Mouse (Mus musculus) myocyte (in vitro differentiated cells): ENCODE results near the gene Clcn5. TPM values are rescaled to one million over a fixed set of nuclear protein-coding genes. Genes with fewer than 3 reads are reported as not detected.
A peak's percentile ranks its signal among the peaks of the same experiment; 100 is the strongest.

Experiments
- H3K27me3 ChIP-seq: one replicate; pipeline ENCODE4 v1.6.1; 2011; ENCODE audit not compliant: control insufficient read depth, insufficient read depth, insufficient read length
- H3K36me3 ChIP-seq: one replicate; pipeline ENCODE4 v1.6.1; 2011; ENCODE audit not compliant: control insufficient read depth, insufficient read depth
- H3K4me2 ChIP-seq: one replicate; pipeline ENCODE4 v1.6.1; 2011; ENCODE audit warnings: low read depth, control low read depth
- H3K4me3 ChIP-seq: one replicate; pipeline ENCODE4 v1.5.1; 2011; ENCODE audit warnings: mild to moderate bottlenecking, control low read depth, moderate library complexity
- H3K79me2 ChIP-seq: one replicate; pipeline ENCODE4 v1.6.1; 2011; ENCODE audit not compliant: control insufficient read depth, insufficient read depth
- H3ac ChIP-seq: one replicate; pipeline ENCODE4 v1.6.1; 2011; ENCODE audit not compliant: control insufficient read depth, insufficient read length
- CEBPB ChIP-seq: IDR thresholded peaks from 2 replicates; pipeline ENCODE4 v1.6.1; 2011; ENCODE audit warnings: mild to moderate bottlenecking, moderate library complexity; ENCODE audit not compliant: poor library complexity, insufficient read depth, severe bottlenecking
- E2F4 ChIP-seq: IDR thresholded peaks from one replicate; pipeline ENCODE4 v1.6.1; 2011; ENCODE audit warnings: mild to moderate bottlenecking, control low read depth, moderate library complexity; ENCODE audit not compliant: insufficient read depth
- MAX ChIP-seq: IDR thresholded peaks from one replicate; pipeline ENCODE4 v1.6.1; 2011; ENCODE audit warnings: low read depth, mild to moderate bottlenecking, control low read depth
- MYOD1 ChIP-seq, 3 experiments: IDR thresholded peaks; one replicate each; pipeline ENCODE4 v1.6.1; 2011; ENCODE audit warnings: control low read depth in 2 of 3, low read depth in 2 of 3, mild to moderate bottlenecking in 2 of 3, moderate library complexity in 1 of 3; ENCODE audit not compliant: insufficient read length in 2 of 3, control insufficient read depth in 1 of 3
- MYOG ChIP-seq, 3 experiments: IDR thresholded peaks; one replicate each; pipeline ENCODE4 v1.6.1; 2011; ENCODE audit warnings: control low read depth in 2 of 3, low read depth in 2 of 3, mild to moderate bottlenecking in 2 of 3; ENCODE audit not compliant: insufficient read length in 2 of 3, control insufficient read depth in 1 of 3, insufficient read depth in 1 of 3
- POLR2A ChIP-seq: IDR thresholded peaks from one replicate; pipeline ENCODE4 v1.6.1; 2011; ENCODE audit warnings: low read depth, mild to moderate bottlenecking, control low read depth, moderate library complexity; ENCODE audit not compliant: insufficient read length
- POLR2AphosphoS2 ChIP-seq: IDR thresholded peaks from one replicate; pipeline ENCODE4 v1.6.1; 2011; ENCODE audit warnings: low read depth, control low read depth; ENCODE audit not compliant: insufficient read length
- REST ChIP-seq: IDR thresholded peaks from one replicate; pipeline ENCODE4 v1.6.1; 2011; ENCODE audit warnings: mild to moderate bottlenecking, control low read depth, moderate library complexity; ENCODE audit not compliant: insufficient read depth, insufficient read length
- SRF ChIP-seq: IDR thresholded peaks from one replicate; pipeline ENCODE4 v1.6.1; 2011; ENCODE audit warnings: low read depth; ENCODE audit not compliant: control insufficient read depth, insufficient read length
- TCF12 ChIP-seq: IDR thresholded peaks from one replicate; pipeline ENCODE4 v1.6.1; 2011; ENCODE audit warnings: mild to moderate bottlenecking, control low read depth; ENCODE audit not compliant: poor library complexity, insufficient read depth, severe bottlenecking
- TCF3 ChIP-seq: IDR thresholded peaks from one replicate; pipeline ENCODE4 v1.6.1; 2011; ENCODE audit warnings: low read depth, control low read depth; ENCODE audit not compliant: insufficient read length
- USF1 ChIP-seq: IDR thresholded peaks from one replicate; pipeline ENCODE4 v1.6.1; 2011; ENCODE audit warnings: low read depth, mild to moderate bottlenecking, control low read depth, moderate library complexity
- polyA plus RNA-seq: library from polyadenylated mRNA; unstranded; fragments of >200 nt; fragmentation: generic; extraction: Trizol; gene quantifications from one replicate; pipeline ENCODE4 v1.2.1, GENCODE M21; 2012; ENCODE audit warnings: missing spikeins

Clcn5 gene
- polyA plus RNA-seq, 1 experiment = 21.0 TPM

GRCm38 (mm10) chrX:7279722-7280121 is 39.4 kb downstream of the Clcn5 start:
- Histone ChIP-seq H3ac (no peak overlapping the region), H3K36me3 (peaks cover 3% of the 10 kb centered on the region), H3K4me2 (no peak overlapping the region), H3K27me3 (no peaks in the 10 kb centered on the region), H3K4me3 (no peak overlapping the region), H3K79me2 (peaks cover 48% of the 10 kb centered on the region)
- TF ChIP-seq E2F4 (no peak), POLR2AphosphoS2 (no peak), TCF12 (no peak), SRF (no peak), MAX (no peak), USF1 (no peak), MYOD1 (IDR thresholded peaks at IDR 0.05; ENCODE audit: control insufficient read depth in 1 of 3, insufficient read length in 2 of 3, low read depth in 2 of 3) (no peak), MYOG (IDR thresholded peaks at IDR 0.05; ENCODE audit: control insufficient read depth in 1 of 3, insufficient read depth in 1 of 3, insufficient read length in 2 of 3, low read depth in 2 of 3) (no peak)

- Histone ChIP-seq H3K36me3 (peaks cover 3% of the 10 kb centered on the region), H3K4me2 (peak overlapping the region; percentile 35), H3K4me3 (no peak overlapping the region), H3ac (no peak overlapping the region), H3K27me3 (no peaks in the 10 kb centered on the region), H3K79me2 (peaks cover 68% of the 10 kb centered on the region)
- TF ChIP-seq MYOG (IDR thresholded peaks at IDR 0.05; ENCODE audit: control insufficient read depth in 1 of 3, insufficient read depth in 1 of 3, insufficient read length in 2 of 3, low read depth in 2 of 3) (peak; percentile 90 to 99 (median 96)), POLR2AphosphoS2 (peak; percentile 50), MAX (no peak), TCF12 (peak; percentile 97), TCF3 (peak; percentile 97), MYOD1 (IDR thresholded peaks at IDR 0.05; ENCODE audit: control insufficient read depth in 1 of 3, insufficient read length in 2 of 3, low read depth in 2 of 3) (peak; percentile 85 to 100 (median 98)), CEBPB (no peak)
Measured at GRCm38 (mm10) chrX:7276564-7276963, 42.6 kb downstream of the Clcn5 start.

DNA sequence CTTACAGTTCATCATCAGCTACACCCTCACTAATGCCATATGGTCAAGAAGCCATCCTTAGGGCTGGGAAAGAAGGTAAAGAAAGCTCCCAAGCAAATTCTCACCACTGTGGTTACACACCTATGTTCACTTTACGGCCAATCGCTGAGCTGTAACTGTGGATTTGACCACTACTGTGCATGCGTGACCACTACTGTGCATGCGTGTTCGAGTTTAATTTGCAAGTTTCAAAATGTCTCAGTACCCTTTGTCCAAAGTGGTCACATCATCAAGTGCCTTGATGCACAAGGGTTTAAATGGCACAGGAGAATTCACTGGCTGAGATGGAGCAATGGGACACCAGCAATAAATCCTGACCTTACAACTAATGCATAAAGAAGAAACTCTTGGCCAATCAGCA is 58.0 kb downstream of the Clcn5 start:
- no peak for TF ChIP-seq POLR2A
- Histone ChIP-seq H3K27me3 (no peaks in the 10 kb centered on the region), H3K4me2 (peak overlapping the region; percentile 24), H3ac (no peak overlapping the region), H3K4me3 (no peak overlapping the region), H3K79me2 (peaks cover 60% of the 10 kb centered on the region), H3K36me3 (peaks cover 11% of the 10 kb centered on the region)

- no peak overlapping the region for H3ac ChIP-seq
- TF ChIP-seq MYOD1 (IDR thresholded peaks at IDR 0.05; ENCODE audit: control insufficient read depth in 1 of 3, insufficient read length in 2 of 3, low read depth in 2 of 3) (no peak), MAX (no peak), USF1 (no peak), TCF3 (no peak), SRF (no peak), E2F4 (no peak), REST (no peak), TCF12 (no peak), MYOG (IDR thresholded peaks at IDR 0.05; ENCODE audit: control insufficient read depth in 1 of 3, insufficient read depth in 1 of 3, insufficient read length in 2 of 3, low read depth in 2 of 3) (no peak), POLR2A (no peak), POLR2AphosphoS2 (no peak), CEBPB (no peak)
- H3K4me2 ChIP-seq = peak overlapping the region; percentile 24
- H3K4me3 ChIP-seq = no peak overlapping the region
- peaks cover 11% of the 10 kb centered on the region for H3K36me3 ChIP-seq
- H3K27me3 ChIP-seq = no peaks in the 10 kb centered on the region
- H3K79me2 ChIP-seq = peaks cover 55% of the 10 kb centered on the region
Measured at GRCm38 (mm10) chrX:7260400-7261113, 58.6 kb downstream of the Clcn5 start.

GRCm38 (mm10) chrX:7259718-7260117 is 59.4 kb downstream of the Clcn5 start:
- no peak overlapping the region for H3ac ChIP-seq
- no peak for TF ChIP-seq MYOG (IDR thresholded peaks at IDR 0.05; ENCODE audit: control insufficient read depth in 1 of 3, insufficient read depth in 1 of 3, insufficient read length in 2 of 3, low read depth in 2 of 3)
- TF ChIP-seq REST = no peak
- no peak for TF ChIP-seq TCF3
- no peak for TF ChIP-seq POLR2AphosphoS2
- TF ChIP-seq CEBPB = no peak
- TF ChIP-seq TCF12 = no peak
- TF ChIP-seq USF1 = no peak
- no peak for TF ChIP-seq E2F4
- TF ChIP-seq MYOD1 (IDR thresholded peaks at IDR 0.05; ENCODE audit: control insufficient read depth in 1 of 3, insufficient read length in 2 of 3, low read depth in 2 of 3) = no peak
- no peak for TF ChIP-seq MAX
- TF ChIP-seq POLR2A = no peak
- TF ChIP-seq SRF = no peak
- peaks cover 11% of the 10 kb centered on the region for H3K36me3 ChIP-seq
- no peaks in the 10 kb centered on the region for H3K27me3 ChIP-seq
- H3K79me2 ChIP-seq = peaks cover 54% of the 10 kb centered on the region
- H3K4me2 ChIP-seq = no peak overlapping the region
- H3K4me3 ChIP-seq = no peak overlapping the region
